Comparison of ENCODE assay signal across 20 mouse cellular contexts in genomic region chr14:105071010-105071509, GRCm38 (mm10).
A peak's percentile ranks its signal among the peaks of the same experiment; 100 is the strongest.
DNase-seq lines count a peak whose midpoint lies in the region; ATAC-seq and TF ChIP-seq lines count a peak whose summit lies in the region.
"Had no signal": no experiment of that assay in that cellular context is flagged by ENCODE, and none has a peak within 500 bp of the region (broad histone marks: within the 10 kb centered on the region; RNA-seq: fewer than 3 reads in every experiment).

No protein-coding gene starts in this region.

- no peak for TF ChIP-seq POLR2A in brain, embryonic 14.5 days (IDR thresholded peaks at IDR 0.05; ENCODE audit: borderline replicate concordance, extremely low read depth, insufficient read depth, insufficient read length, poor library complexity, severe bottlenecking)
- TF ChIP-seq POLR2A in thymus, adult 2 months (IDR thresholded peaks at IDR 0.05; ENCODE audit: control insufficient read depth, extremely low read depth, insufficient read depth, low read length, poor library complexity): no peak

- H3K27ac ChIP-seq in forebrain, embryonic 14.5 days (ENCODE audit: low read depth, low read length): no peak overlapping the region
- H3K27ac ChIP-seq in forebrain, embryonic 10.5 days: no peak overlapping the region
- H3K27ac ChIP-seq in midbrain, embryonic 13.5 days: no peak overlapping the region
- no peak overlapping the region for H3K27ac ChIP-seq in thymus, adult 2 months (ENCODE audit: control insufficient read depth, insufficient read depth, low read length)
- H3K27ac ChIP-seq: embryonic facial prominence, embryonic 13.5 days; heart, embryonic 10.5 days; hindbrain, embryonic 12.5 days; intestine, embryonic 15.5 days had no signal

- H3K36me3 ChIP-seq in forebrain, embryonic 14.5 days (ENCODE audit: control insufficient read depth, insufficient read depth, low read length): no peaks in the 10 kb centered on the region
- no peaks in the 10 kb centered on the region for H3K36me3 ChIP-seq in forebrain, embryonic 10.5 days (replicated peaks)
- H3K36me3 ChIP-seq in midbrain, embryonic 13.5 days: no peaks in the 10 kb centered on the region
- H3K36me3 ChIP-seq in thymus, adult 2 months (ENCODE audit: control insufficient read depth, insufficient read depth, low read length): no peaks in the 10 kb centered on the region
- H3K36me3 ChIP-seq: embryonic facial prominence, embryonic 13.5 days; heart, embryonic 10.5 days; hindbrain, embryonic 12.5 days; intestine, embryonic 15.5 days had no signal

- no peaks in the 10 kb centered on the region for H3K9me3 ChIP-seq in forebrain, embryonic 14.5 days (replicated peaks; ENCODE audit: control insufficient read depth, low read length)
- H3K9me3 ChIP-seq in forebrain, embryonic 10.5 days: no peaks in the 10 kb centered on the region
- no peaks in the 10 kb centered on the region for H3K9me3 ChIP-seq in midbrain, embryonic 13.5 days
- H3K9me3 ChIP-seq: embryonic facial prominence, embryonic 13.5 days; heart, embryonic 10.5 days; hindbrain, embryonic 12.5 days; intestine, embryonic 15.5 days had no signal

- H3K4me3 ChIP-seq in forebrain, embryonic 14.5 days (ENCODE audit: low read depth, low read length): no peak overlapping the region
- no peak overlapping the region for H3K4me3 ChIP-seq in forebrain, embryonic 10.5 days
- H3K4me3 ChIP-seq in midbrain, embryonic 13.5 days (replicated peaks): no peak overlapping the region
- H3K4me3 ChIP-seq in thymus, adult 2 months (ENCODE audit: control insufficient read depth, insufficient read depth, low read length): no peak overlapping the region
- H3K4me3 ChIP-seq: embryonic facial prominence, embryonic 13.5 days; heart, embryonic 10.5 days; hindbrain, embryonic 12.5 days; intestine, embryonic 15.5 days; myocyte had no signal

- no peaks in the 10 kb centered on the region for H3K4me1 ChIP-seq in forebrain, embryonic 14.5 days (ENCODE audit: control insufficient read depth, insufficient read depth, low read length)
- H3K4me1 ChIP-seq in forebrain, embryonic 10.5 days: peaks cover 8% of the 10 kb centered on the region
- peaks cover 6% of the 10 kb centered on the region; the same call in 1 of the 2 replicates for H3K4me1 ChIP-seq in midbrain, embryonic 13.5 days (replicated peaks)
- H3K4me1 ChIP-seq in thymus, adult 2 months (replicated peaks; ENCODE audit: control insufficient read depth, insufficient read depth, low read length): no peaks in the 10 kb centered on the region
- H3K4me1 ChIP-seq: embryonic facial prominence, embryonic 13.5 days; heart, embryonic 10.5 days; hindbrain, embryonic 12.5 days; intestine, embryonic 15.5 days had no signal

- 0 out of 2 replicates have a peak, but pooled peaks have one; percentile 40 for ATAC-seq in forebrain, embryonic 14.5 days
- peak; percentile 62; the same call in 1 of the 2 replicates for ATAC-seq in midbrain, embryonic 13.5 days
- ATAC-seq: intestine, embryonic 15.5 days; lung, postnatal 0 days had no signal

- DNase-seq in forebrain, embryonic 14.5 days (ENCODE audit: low spot score): peak; percentile 15
- no peak for DNase-seq in forebrain, embryonic 10.5 days (ENCODE audit: extremely low spot score, low spot score)
- peak; percentile 42 for DNase-seq in brain, embryonic 14.5 days (ENCODE audit: low read depth)
- peak; percentile 30 for DNase-seq in forelimb bud, embryonic 11.5 days (ENCODE audit: low read depth, low spot score)
- DNase-seq in thymus, adult 2 months: no peak
- DNase-seq in cerebellum, adult 9-11 months: no peak
- no peak for DNase-seq in gastrocnemius, adult 18-20 months (ENCODE audit: low spot score)
- DNase-seq: adrenal gland, postnatal 36 days; B cell, adult 2 months; cerebellum, adult 18-20 months; cerebellum, postnatal 36 days; liver; thymus, postnatal 14 days had no signal

- no peak overlapping the region for H3K9ac ChIP-seq in forebrain, embryonic 14.5 days (ENCODE audit: low read length)
- H3K9ac ChIP-seq in midbrain, embryonic 13.5 days (replicated peaks): no peak overlapping the region
- H3K9ac ChIP-seq: embryonic facial prominence, embryonic 13.5 days; hindbrain, embryonic 12.5 days; intestine, embryonic 15.5 days had no signal

- 35% methylated on average over 14 of the region's 14 CpGs for WGBS in forebrain, embryonic 14.5 days
- 65% methylated on average over 14 of the region's 14 CpGs for WGBS in forebrain, embryonic 10.5 days
- 35% methylated on average over 14 of the region's 14 CpGs for WGBS in midbrain, embryonic 13.5 days
- 73% methylated on average over 14 of the region's 14 CpGs for WGBS in thymus, adult 2 months

- H3K4me2 ChIP-seq in forebrain, embryonic 14.5 days (ENCODE audit: low read length): no peak overlapping the region
- no peak overlapping the region for H3K4me2 ChIP-seq in midbrain, embryonic 13.5 days (replicated peaks)
- H3K4me2 ChIP-seq: embryonic facial prominence, embryonic 13.5 days; hindbrain, embryonic 12.5 days; intestine, embryonic 15.5 days had no signal

- no peak for TF ChIP-seq CTCF in brain, embryonic 14.5 days (IDR thresholded peaks at IDR 0.05; ENCODE audit: borderline replicate concordance, extremely low read depth, insufficient read depth, insufficient read length)
- TF ChIP-seq CTCF in thymus, adult 2 months (IDR thresholded peaks at IDR 0.05; ENCODE audit: borderline replicate concordance, control insufficient read depth, extremely low read depth, insufficient read depth, low read length, poor library complexity): no peak

- no peaks in the 10 kb centered on the region for H3K27me3 ChIP-seq in forebrain, embryonic 14.5 days (replicated peaks; ENCODE audit: control insufficient read depth, insufficient read depth, low read length)
- H3K27me3 ChIP-seq in forebrain, embryonic 10.5 days (ENCODE audit: poor library complexity, severe bottlenecking): no peaks in the 10 kb centered on the region
- H3K27me3 ChIP-seq in midbrain, embryonic 13.5 days: no peaks in the 10 kb centered on the region
- H3K27me3 ChIP-seq in thymus, adult 2 months (ENCODE audit: control insufficient read depth, insufficient read depth, low read length): no peaks in the 10 kb centered on the region
- H3K27me3 ChIP-seq: embryonic facial prominence, embryonic 13.5 days; hindbrain, embryonic 12.5 days; intestine, embryonic 15.5 days had no signal

Comparison
In these comparisons a context has a peak if more than half of its experiments do, and no peak if none do; other contexts are left out.
1. DNase-seq: peak in forebrain, embryonic 14.5 days (single experiment), brain, embryonic 14.5 days (single experiment) and forelimb bud, embryonic 11.5 days (single experiment); none in forebrain, embryonic 10.5 days (single experiment), thymus, adult 2 months (single experiment), cerebellum, adult 9-11 months (single experiment) and gastrocnemius, adult 18-20 months (single experiment).